Mouse (Mus musculus) stomach, postnatal 0 days (tissue): ENCODE data around the gene Atf2. TPM values are rescaled to one million over a fixed set of nuclear protein-coding genes. Genes with fewer than 3 reads are reported as not detected.
A peak's percentile ranks its signal among the peaks of the same experiment; 100 is the strongest.
"Not testable (repeated sequence)": the region's sequence is repeated elsewhere in the genome, so short reads cannot be mapped to it uniquely, and the experiment has no call there.

ENCODE experiments used
- ATAC-seq: fragments of 200-750 bp; cut with Nextera tagmentation; 2 replicates; pipeline ENCODE4 v1.8.0; 2017; ENCODE audit not compliant: low FRiP score, low TSS enrichment
- DNase-seq: peaks from one replicate; pipeline ENCODE4 v3.0.0-alpha.2; 2016; ENCODE audit warnings: low spot score
- H3K27ac ChIP-seq: fragments of 300-500 bp; sonication (generic); replicated peaks from 2 replicates; pipeline ENCODE4 v1.5.1; 2014; ENCODE audit warnings: mild to moderate bottlenecking, control low read depth
- H3K27me3 ChIP-seq: fragments of 300-500 bp; sonication (generic); 2 replicates; pipeline ENCODE4 v1.6.1; 2014; ENCODE audit warnings: low read length; ENCODE audit not compliant: control insufficient read depth, insufficient read depth
- H3K36me3 ChIP-seq: fragments of 300-500 bp; sonication (generic); 2 replicates; pipeline ENCODE4 v1.6.1; 2014; ENCODE audit warnings: low read length, mixed read lengths; ENCODE audit not compliant: control insufficient read depth, insufficient read depth
- H3K4me1 ChIP-seq: fragments of 300-500 bp; sonication (generic); replicated peaks from 2 replicates; pipeline ENCODE4 v1.6.1; 2014; ENCODE audit warnings: antibody characterized with exemption; ENCODE audit not compliant: control insufficient read depth, insufficient read depth
- H3K4me2 ChIP-seq: fragments of 300-500 bp; sonication (generic); replicated peaks from 2 replicates; pipeline ENCODE4 v1.6.1; 2014; ENCODE audit warnings: low read depth, mild to moderate bottlenecking, control low read depth, moderate library complexity
- H3K4me3 ChIP-seq: fragments of 300-500 bp; sonication (generic); 2 replicates; pipeline ENCODE4 v1.5.1; 2014; ENCODE audit warnings: low read depth, low read length, control low read depth
- H3K9ac ChIP-seq: fragments of 300-500 bp; sonication (generic); 2 replicates; pipeline ENCODE4 v1.6.1; 2014; ENCODE audit warnings: mild to moderate bottlenecking, low read length, control low read depth, mixed read lengths
- H3K9me3 ChIP-seq: fragments of 300-500 bp; sonication (generic); 2 replicates; pipeline ENCODE4 v1.6.1; 2016; ENCODE audit warnings: low read length; ENCODE audit not compliant: control insufficient read depth
- CTCF ChIP-seq: IDR thresholded peaks from 2 replicates; pipeline ENCODE4 v1.5.1; 2016; ENCODE audit warnings: antibody characterized with exemption, low read depth, mild to moderate bottlenecking, moderate library complexity
- EP300 ChIP-seq: optimal IDR thresholded peaks from 2 replicates; pipeline ENCODE3; 2016; ENCODE audit warnings: antibody characterized with exemption
- WGBS: fragments of 180-500 bp; shearing (Covaris S2); extraction: QIAGEN DNeasy Blood & Tissue Kit; methylation state at CpG from one replicate; pipeline ENCODE4 v1.1.7; 2014; 5-methylcytosine and 5-hydroxymethylcytosine counted together
- polyA plus RNA-seq: library from polyadenylated mRNA; unstranded; fragments of >200 nt; fragmentation: Nextera tagmentation; extraction: Ambion mirVana; gene quantifications from 2 replicates; pipeline ENCODE4 v1.2.1, GENCODE M21; 2015

Gene Atf2
- polyA plus RNA-seq, 1 experiment from 2014 or later = 21.4 TPM

DNA sequence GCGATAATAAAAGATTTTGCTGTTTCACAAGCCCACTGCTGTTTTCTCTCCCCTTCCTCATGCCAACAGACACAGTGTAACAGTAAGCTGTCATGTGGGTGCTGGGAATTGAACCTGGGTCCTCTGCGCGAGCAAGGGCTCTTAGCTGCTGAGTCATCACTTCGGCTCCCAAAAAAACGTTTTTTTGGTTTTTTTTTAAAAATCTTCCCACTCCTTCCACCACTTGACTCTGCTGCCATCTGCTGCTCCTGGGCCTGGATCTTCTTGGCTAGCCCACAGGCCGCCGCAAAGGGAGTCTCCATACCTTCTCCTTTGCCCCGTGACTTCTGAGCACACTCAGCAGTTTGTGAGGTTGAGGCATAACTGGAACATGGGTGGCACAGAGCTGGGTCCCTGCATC lies 84.8 kb downstream of the Atf2 start:
- 0 out of 2 replicates have a peak, but pooled peaks have one; percentile 16 for TF ChIP-seq CTCF
- TF ChIP-seq EP300 = no peak
- Histone ChIP-seq H3K4me3 (no peak overlapping the region), H3K9me3 (no peaks in the 10 kb centered on the region), H3K27ac (no peak overlapping the region), H3K4me2 (no peak overlapping the region), H3K27me3 (no peaks in the 10 kb centered on the region), H3K36me3 (no peaks in the 10 kb centered on the region), H3K9ac (no peak overlapping the region), H3K4me1 (no peaks in the 10 kb centered on the region)
- WGBS = 77% methylated on average over 8 of the region's 8 CpGs
- DNase-seq = no peak
- ATAC-seq = no peak

DNA sequence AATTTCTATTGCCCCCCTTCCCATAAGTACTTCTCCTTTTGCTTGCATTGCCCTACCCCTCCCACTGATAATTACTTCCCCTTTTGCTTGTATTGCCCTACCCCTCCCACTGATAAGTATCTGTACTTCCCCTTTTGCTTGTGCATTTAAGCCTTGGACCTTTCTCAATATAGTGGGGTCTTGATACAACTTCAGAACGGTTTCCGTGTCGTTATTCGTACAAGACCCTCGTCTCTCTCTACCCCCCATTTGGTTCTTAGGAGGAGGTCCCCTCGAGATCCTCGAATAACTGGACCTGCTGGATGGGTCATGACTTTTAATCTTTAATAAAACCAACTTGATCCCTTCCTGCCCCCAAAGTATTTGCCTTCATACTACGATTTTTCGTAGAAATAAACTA lies 92.3 kb downstream of the Atf2 start:
- H3K9ac ChIP-seq, H3K4me1 ChIP-seq, H3K4me2 ChIP-seq, H3K4me3 ChIP-seq, H3K9me3 ChIP-seq, ATAC-seq, H3K36me3 ChIP-seq, DNase-seq, H3K27ac ChIP-seq, H3K27me3 ChIP-seq: not testable (repeated sequence)
- 85% methylated on average over 9 of the region's 9 CpGs for WGBS

DNA sequence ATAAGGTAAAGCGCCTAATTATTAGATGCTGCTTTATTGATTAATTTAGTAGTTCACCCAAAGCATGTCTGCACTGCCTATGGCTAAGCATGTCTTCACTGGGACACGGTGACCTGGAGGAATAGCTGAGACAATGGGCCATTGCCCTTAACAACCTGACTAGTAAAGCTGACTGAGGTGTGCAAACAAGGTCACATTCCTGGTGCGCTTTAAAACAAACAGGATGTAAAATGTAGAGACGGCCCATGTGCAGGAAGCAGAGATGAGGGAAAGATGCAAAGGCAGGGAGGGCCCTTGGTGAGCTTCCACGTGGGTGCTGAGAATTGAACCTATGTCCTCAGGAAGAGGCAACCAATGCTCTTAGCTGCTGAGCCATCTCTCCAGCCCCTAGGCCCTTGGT lies 93.7 kb downstream of the Atf2 start:
- Histone ChIP-seq H3K27ac (no peak overlapping the region), H3K4me2 (no peak overlapping the region), H3K27me3 (no peaks in the 10 kb centered on the region), H3K4me3 (no peak overlapping the region), H3K4me1 (no peaks in the 10 kb centered on the region), H3K9me3 (no peaks in the 10 kb centered on the region), H3K9ac (no peak overlapping the region), H3K36me3 (no peaks in the 10 kb centered on the region)
- 49% methylated on average over 5 of the region's 5 CpGs for WGBS
- DNase-seq (no peak), ATAC-seq (no peak)
- no peak for TF ChIP-seq EP300
- no peak for TF ChIP-seq CTCF

DNA sequence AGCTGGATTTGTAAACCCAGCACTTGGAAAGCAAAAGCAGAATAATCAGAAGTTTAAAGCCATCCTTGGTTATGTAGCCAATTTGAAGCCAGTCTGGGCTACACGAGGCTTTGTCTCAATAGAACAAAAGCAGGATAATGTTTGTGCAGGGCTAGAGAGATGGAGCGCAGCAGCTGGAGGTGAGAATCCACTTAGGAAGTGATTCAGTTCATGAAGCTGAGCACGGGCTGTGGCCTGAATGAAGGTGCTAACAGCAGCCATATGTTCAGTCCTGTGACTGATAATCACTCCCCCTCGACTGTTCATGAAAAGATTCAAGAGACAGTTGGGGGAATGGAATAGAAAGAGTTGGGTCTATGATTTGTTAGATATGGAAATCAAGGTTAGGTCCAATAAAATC lies 94.3 kb downstream of the Atf2 start:
- Histone ChIP-seq H3K9ac (no peak overlapping the region), H3K4me2 (no peak overlapping the region), H3K4me3 (no peak overlapping the region), H3K4me1 (no peaks in the 10 kb centered on the region), H3K36me3 (no peaks in the 10 kb centered on the region), H3K9me3 (no peaks in the 10 kb centered on the region), H3K27ac (no peak overlapping the region), H3K27me3 (no peaks in the 10 kb centered on the region)
- TF ChIP-seq CTCF (no peak), EP300 (no peak)
- DNase-seq (no peak), ATAC-seq (no peak)
- WGBS = 50% methylated on average over 4 of the region's 4 CpGs

DNA sequence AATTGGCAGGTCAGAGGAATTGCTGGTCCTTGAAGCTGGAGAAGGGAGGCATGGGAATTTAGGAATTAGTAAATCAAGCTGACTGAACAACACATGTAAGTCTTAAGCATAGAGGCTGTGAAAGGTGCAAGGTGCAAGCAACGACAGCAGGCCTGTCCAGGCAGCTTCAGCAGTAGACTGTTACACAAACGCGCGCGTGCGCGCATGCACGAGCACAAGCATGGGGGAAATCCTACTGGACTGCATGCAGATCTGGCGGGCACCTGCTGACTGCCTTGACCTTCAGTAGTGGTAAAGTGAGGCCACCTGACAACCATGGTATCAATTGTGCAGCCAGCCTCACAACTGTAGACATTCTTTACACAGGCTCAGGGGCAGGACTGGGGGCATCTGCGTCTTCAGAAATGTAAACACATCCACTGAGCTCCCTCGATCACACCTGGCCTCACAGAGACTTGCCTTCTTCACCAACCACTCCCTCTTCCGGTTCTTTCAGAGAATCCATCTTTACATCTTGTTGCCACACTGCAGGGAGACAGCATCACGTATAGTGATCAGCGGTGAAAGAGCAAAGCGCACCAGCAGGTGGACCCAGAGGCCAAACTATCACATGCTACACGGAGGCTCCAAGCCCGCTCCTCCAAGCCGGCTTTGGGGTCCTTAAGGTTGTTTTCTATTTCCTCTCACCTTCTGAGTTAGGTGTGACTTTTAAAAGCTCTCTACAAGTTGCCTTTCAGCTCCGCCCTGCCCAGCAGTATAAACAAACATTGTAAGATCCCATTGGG lies 100.4 kb downstream of the Atf2 start:
- Histone ChIP-seq H3K36me3 (no peaks in the 10 kb centered on the region), H3K4me1 (no peaks in the 10 kb centered on the region), H3K4me2 (no peak overlapping the region), H3K27me3 (no peaks in the 10 kb centered on the region), H3K9me3 (no peaks in the 10 kb centered on the region), H3K9ac (no peak overlapping the region), H3K4me3 (no peak overlapping the region), H3K27ac (no peak overlapping the region)
- DNase-seq (peak; percentile 22), ATAC-seq (peak; percentile 29; the same call in 1 of the 2 replicates)
- no peak for TF ChIP-seq EP300
- peak; percentile 64 for TF ChIP-seq CTCF
- 42% methylated on average over 19 of the region's 19 CpGs for WGBS

DNA sequence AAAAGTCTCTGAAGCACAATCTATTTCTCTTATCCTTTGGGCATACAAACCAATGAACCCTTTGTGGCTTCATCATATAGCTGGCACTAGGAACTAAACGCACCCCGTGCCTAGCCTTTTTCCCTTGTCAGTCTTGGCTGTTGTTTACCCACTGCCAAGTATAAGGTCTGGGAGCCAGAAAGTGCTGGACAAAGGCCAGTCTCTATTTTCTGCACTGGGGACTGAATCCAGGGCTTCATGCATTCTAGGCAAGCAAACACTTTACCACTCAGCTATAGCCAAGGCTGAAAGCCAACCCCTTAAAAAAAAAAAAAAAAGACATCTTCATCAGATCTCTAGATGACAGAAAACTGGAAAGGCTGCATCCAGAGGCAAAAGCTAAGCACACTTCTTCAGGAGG lies 102.1 kb downstream of the Atf2 start:
- Histone ChIP-seq H3K36me3 (no peaks in the 10 kb centered on the region), H3K9me3 (no peaks in the 10 kb centered on the region), H3K4me1 (no peaks in the 10 kb centered on the region), H3K4me2 (no peak overlapping the region), H3K4me3 (no peak overlapping the region), H3K9ac (no peak overlapping the region), H3K27me3 (no peaks in the 10 kb centered on the region), H3K27ac (no peak overlapping the region)
- no peak for TF ChIP-seq CTCF
- no peak for TF ChIP-seq EP300
- DNase-seq (no peak), ATAC-seq (no peak)
- 36% methylated on average over 2 of the region's 2 CpGs for WGBS
